Mouse (Mus musculus): Measurements from ENCODE around the gene 4921539E11Rik. TPM values are rescaled to one million over a fixed set of nuclear protein-coding genes. Genes with fewer than 3 reads are reported as not detected.
A peak's percentile ranks its signal among the peaks of the same experiment; 100 is the strongest.

The 4921539E11Rik gene
- not detected in 2 replicates for polyA plus RNA-seq (2016; fragmentation: Nextera tagmentation; extraction: Ambion mirVana)

DNA sequence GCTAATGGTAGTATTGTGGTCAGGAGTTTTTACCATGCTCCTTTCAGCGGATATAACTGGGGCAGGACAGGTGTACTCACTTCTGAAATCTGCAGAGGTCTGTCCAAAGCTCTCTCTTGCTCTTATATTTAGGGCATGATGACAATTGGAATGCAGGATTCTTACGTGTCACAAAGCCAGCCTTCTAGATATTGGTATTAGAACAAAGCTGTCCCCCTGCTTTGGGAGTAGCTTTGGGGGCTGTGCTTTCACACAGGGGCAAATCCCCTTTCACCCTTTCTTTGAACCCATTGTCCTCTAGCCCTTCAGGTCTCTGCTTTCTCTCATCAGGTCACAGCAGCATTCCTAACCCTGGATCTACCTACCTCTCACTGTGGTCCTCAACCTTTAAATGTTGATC is at the start of gene 4921539E11Rik:
Gene 4921539E11Rik, minus strand, starts transcription at position 101 of the 400 bp plus-strand sequence.
- no peak within 1 kb of the TSS for H3K27ac ChIP-seq
- H3K27me3 ChIP-seq (ENCODE audit: low read depth, poor library complexity, severe bottlenecking), result no peaks in the 10 kb centered on the region
- 89% methylated on average over 2 of the region's 2 CpGs for whole genome bisulfite sequencing
- no peaks in the 10 kb centered on the region for H3K4me1 ChIP-seq
- no peaks in the 10 kb centered on the region for H3K9me3 ChIP-seq (replicated peaks)
- no peak for DNase-seq (ENCODE audit: low spot score)
- H3K4me3 ChIP-seq, result no peak within 1 kb of the TSS
- H3K36me3 ChIP-seq, result no peaks in the 10 kb centered on the region

DNA sequence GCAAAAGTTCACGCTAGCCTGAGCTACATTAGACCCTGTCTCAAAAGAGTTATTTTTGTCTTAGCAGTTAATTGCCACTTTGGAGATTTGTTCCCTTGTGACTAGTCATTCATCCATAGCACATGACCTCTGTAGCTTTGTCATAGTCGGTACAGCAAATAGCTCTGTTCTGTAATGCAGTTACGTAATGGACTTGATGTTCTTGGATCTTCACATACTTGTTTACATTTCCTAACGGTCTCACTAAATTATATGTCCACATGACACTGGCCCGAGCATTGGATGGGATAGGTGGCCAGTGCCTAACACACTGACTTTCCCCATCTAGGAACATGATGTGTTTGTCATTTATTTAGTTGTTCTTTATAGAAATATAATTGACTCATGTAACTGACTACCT is 44.5 kb upstream of the 4921539E11Rik start:
- H3K27ac ChIP-seq, result no peak overlapping the region
- H3K4me3 ChIP-seq, result no peak overlapping the region
- H3K4me1 ChIP-seq, result no peaks in the 10 kb centered on the region
- no peaks in the 10 kb centered on the region for H3K9me3 ChIP-seq (replicated peaks)
- peaks cover 14% of the 10 kb centered on the region for H3K36me3 ChIP-seq
- H3K27me3 ChIP-seq (ENCODE audit: low read depth, poor library complexity, severe bottlenecking), result no peaks in the 10 kb centered on the region
- 92% methylated on average over 5 of the region's 5 CpGs for WGBS
- no peak for DNase-seq (ENCODE audit: low spot score)

GRCm38 (mm10) chr4:103329348-103329747 is 38.7 kb upstream of the 4921539E11Rik start:
- DNase-seq (ENCODE audit: low spot score), result no peak
- WGBS, result 93% methylated on average over 6 of the region's 6 CpGs
- no peak overlapping the region for H3K27ac ChIP-seq
- H3K27me3 ChIP-seq (ENCODE audit: low read depth, poor library complexity, severe bottlenecking), result no peaks in the 10 kb centered on the region
- no peaks in the 10 kb centered on the region for H3K4me1 ChIP-seq
- no peaks in the 10 kb centered on the region for H3K9me3 ChIP-seq (replicated peaks)
- H3K36me3 ChIP-seq, result peaks cover 16% of the 10 kb centered on the region
- H3K4me3 ChIP-seq, result no peak overlapping the region

DNA sequence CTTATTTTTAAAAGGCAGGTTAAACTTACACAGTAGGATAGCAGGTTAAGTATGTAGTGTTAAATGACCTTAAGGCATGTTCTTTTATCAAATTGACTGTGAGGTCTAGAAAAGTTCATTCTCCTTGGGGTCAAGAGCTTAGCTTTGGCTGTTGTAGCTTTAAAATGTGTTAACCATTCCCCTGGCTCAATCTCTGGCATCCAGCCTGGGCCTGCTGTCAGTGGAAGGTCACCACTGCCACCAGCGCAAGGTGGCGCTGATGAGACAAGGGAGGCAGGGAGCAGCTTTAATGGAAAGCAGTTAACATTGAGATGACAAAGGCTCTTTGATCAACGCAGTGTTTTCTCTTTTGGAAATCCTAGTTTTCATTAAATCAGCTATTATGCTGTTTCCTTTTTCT is 36.3 kb upstream of the 4921539E11Rik start:
- H3K9me3 ChIP-seq (replicated peaks), result no peaks in the 10 kb centered on the region
- no peaks in the 10 kb centered on the region for H3K4me1 ChIP-seq
- no peaks in the 10 kb centered on the region for H3K27me3 ChIP-seq (ENCODE audit: low read depth, poor library complexity, severe bottlenecking)
- 79% methylated on average over 3 of the region's 3 CpGs for WGBS
- H3K4me3 ChIP-seq, result no peak overlapping the region
- peaks cover 9% of the 10 kb centered on the region for H3K36me3 ChIP-seq
- no peak overlapping the region for H3K27ac ChIP-seq
- no peak for DNase-seq (ENCODE audit: low spot score)

DNA sequence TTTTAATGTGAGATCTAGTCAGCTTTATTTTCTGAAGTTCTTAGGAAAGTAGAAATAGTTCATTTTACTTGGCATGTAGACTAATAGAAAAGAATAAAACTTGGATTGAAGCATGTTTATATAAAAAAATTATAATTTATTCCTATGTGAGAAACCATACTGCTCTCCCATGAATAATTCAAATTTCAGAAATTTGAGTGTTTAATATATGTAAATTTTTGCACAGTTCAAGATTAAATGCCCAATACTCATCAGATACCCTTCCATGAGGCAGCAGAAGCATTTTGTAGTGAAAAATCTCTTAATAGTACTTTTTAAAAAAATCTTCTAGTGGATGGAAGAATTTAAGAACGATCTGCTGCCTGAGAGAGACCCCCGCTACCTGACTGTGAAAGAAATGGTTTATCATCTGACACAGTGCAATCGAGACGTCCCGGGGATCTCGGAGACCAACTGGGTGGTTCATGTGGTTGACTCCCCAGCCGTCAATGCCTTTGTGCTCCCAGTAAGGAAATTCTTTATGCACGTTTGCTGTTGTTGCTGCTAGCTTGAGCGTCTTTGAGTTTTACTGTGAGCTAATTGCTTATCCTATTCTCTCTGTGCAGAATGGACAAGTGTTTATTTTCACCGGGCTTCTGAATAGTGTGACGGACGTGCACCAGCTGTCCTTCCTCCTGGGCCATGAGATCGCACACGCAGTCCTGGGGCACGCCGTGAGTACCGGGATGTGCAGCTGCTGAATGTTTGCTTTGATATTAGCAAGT is 34.2 kb upstream of the 4921539E11Rik start:
- H3K36me3 ChIP-seq, result 0 out of 2 replicates have a peak, but pooled peaks cover 2% of the 10 kb centered on the region
- DNase-seq (ENCODE audit: low spot score), result no peak
- no peaks in the 10 kb centered on the region for H3K4me1 ChIP-seq
- H3K27me3 ChIP-seq (ENCODE audit: low read depth, poor library complexity, severe bottlenecking), result no peaks in the 10 kb centered on the region
- H3K27ac ChIP-seq, result no peak overlapping the region
- H3K9me3 ChIP-seq (replicated peaks), result no peaks in the 10 kb centered on the region
- 86% methylated on average over 17 of the region's 17 CpGs for WGBS
- H3K4me3 ChIP-seq, result no peak overlapping the region

DNA sequence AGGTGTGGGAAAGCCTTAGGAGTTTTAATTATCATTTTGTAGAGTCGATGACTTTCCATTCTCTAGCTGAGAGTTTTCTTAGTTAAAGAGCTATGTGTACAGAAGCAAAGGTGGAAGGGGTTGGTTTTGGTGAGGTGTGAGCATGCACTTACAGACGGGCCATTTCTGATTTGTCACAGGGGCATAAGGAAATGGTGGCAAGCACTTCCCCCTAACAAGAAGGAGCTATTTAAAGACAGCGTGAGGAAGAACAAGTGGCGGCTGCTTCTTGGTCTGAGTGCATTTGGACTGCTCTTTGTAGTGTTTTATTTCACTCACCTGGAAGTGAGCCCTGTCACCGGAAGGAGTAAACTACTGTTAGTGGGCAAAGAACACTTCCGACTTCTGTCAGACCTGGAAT is 30.8 kb upstream of the 4921539E11Rik start:
- Histone ChIP-seq H3K4me3 (no peak overlapping the region), H3K27ac (no peak overlapping the region), H3K4me1 (no peaks in the 10 kb centered on the region), H3K27me3 (ENCODE audit: low read depth, poor library complexity, severe bottlenecking) (no peaks in the 10 kb centered on the region), H3K36me3 (0 out of 2 replicates have a peak, but pooled peaks cover 2% of the 10 kb centered on the region), H3K9me3 (replicated peaks) (no peaks in the 10 kb centered on the region)
- DNase-seq (ENCODE audit: low spot score), result no peak
- WGBS, result 80% methylated on average over 6 of the region's 6 CpGs

DNA sequence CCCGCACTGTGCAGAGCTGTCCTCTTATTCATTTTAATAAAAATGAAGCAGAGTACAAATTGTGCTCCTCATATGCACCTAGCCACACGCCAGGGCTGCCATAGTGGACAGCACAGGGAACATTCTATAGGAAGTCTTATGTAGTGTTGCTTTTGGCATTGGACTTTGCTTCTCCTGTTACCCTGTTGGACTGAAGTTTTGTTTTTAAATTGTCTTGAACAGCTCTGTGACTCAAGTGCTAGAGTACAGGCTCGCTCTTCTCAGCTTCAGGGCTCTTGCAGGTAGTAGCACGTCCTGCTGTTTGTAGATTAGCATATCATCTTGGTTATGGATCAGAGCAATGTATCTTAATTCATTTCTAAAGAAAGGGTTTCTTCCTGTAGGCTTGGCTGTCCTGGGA is 25.2 kb upstream of the 4921539E11Rik start:
- Histone ChIP-seq H3K36me3 (no peaks in the 10 kb centered on the region), H3K27me3 (ENCODE audit: low read depth, poor library complexity, severe bottlenecking) (no peaks in the 10 kb centered on the region), H3K4me1 (peaks cover 3% of the 10 kb centered on the region; the same call in 1 of the 2 replicates), H3K9me3 (replicated peaks) (no peaks in the 10 kb centered on the region), H3K4me3 (no peak overlapping the region), H3K27ac (no peak overlapping the region)
- WGBS, result 94% methylated on average over 4 of the region's 4 CpGs
- no peak for DNase-seq (ENCODE audit: low spot score)

- Histone ChIP-seq H3K27me3 (ENCODE audit: low read depth, poor library complexity, severe bottlenecking) (no peaks in the 10 kb centered on the region), H3K4me1 (peaks cover 3% of the 10 kb centered on the region; the same call in 1 of the 2 replicates), H3K36me3 (no peaks in the 10 kb centered on the region), H3K4me3 (peak overlapping the region; percentile 75), H3K9me3 (replicated peaks) (no peaks in the 10 kb centered on the region), H3K27ac (no peak overlapping the region)
- WGBS, result 55% methylated on average over 3 of the region's 3 CpGs
- no peak for DNase-seq (ENCODE audit: low spot score)
Measured at GRCm38 (mm10) chr4:103314526-103314910, 23.9 kb upstream of the 4921539E11Rik start.

DNA sequence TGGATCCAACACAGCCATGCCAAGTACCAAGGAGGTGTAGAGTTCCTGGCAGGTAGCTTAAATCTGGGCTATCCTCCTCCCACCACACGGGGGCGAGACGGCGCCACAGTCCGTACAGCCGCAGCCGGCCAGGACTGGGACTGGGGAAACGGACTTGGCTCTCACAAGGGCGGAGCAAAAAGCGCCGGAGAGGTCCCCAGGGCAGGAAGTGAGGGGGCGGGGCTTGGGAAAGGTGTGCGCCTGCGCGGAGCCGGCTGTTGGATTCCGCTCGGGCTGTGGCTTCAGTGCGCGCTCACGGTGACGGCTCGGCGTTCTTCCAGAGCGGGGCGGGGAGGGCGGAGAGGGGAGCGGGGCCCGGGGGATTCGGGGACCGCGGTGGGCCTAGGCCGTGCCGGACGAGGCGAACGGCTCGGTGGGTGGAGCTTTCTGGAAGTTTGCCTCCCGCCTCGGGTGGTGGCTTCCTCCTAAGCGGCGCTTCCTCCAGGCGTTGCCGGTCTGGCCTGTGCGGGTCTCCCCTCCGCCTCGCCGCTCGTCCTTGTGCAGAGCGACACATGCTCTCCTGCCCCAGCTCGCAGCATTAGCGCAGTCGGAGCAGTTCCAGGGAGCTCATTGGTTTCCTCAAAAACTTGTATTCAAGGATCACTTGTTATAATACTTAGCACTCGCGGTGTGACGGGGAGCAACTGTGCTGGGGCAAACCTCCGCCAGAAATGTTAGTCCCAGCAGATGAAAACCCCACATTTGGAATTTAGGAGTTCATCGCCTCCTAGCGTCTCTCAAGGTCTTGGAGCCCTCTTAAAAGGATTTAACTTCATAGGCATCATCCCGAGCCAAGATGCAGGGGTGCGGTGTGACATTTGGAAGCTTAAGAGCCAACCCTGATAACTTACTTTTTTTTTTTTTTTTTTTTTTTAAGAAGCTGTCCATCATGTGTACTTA is 23.2 kb upstream of the 4921539E11Rik start, which contains the start of gene Oma1:
Gene Oma1, plus strand, starts transcription at position 226 of the 939 bp plus-strand sequence.
- Histone ChIP-seq H3K4me3 (peak within 1 kb of the TSS; percentile 75), H3K4me1 (peaks cover 3% of the 10 kb centered on the region; the same call in 1 of the 2 replicates), H3K36me3 (no peaks in the 10 kb centered on the region), H3K27ac (peak within 1 kb of the TSS; percentile 96), H3K27me3 (ENCODE audit: low read depth, poor library complexity, severe bottlenecking) (no peaks in the 10 kb centered on the region), H3K9me3 (replicated peaks) (no peaks in the 10 kb centered on the region)
- DNase-seq (ENCODE audit: low spot score), result peak; percentile 99
- WGBS, result under 1% methylated on average over 61 of the region's 61 CpGs

GRCm38 (mm10) chr4:103303851-103304250 is 13.2 kb upstream of the 4921539E11Rik start:
- H3K36me3 ChIP-seq, result no peaks in the 10 kb centered on the region
- WGBS, result 100% methylated on average over 1 of the region's 1 CpGs
- no peak overlapping the region for H3K4me3 ChIP-seq
- DNase-seq (ENCODE audit: low spot score), result no peak
- H3K27ac ChIP-seq, result no peak overlapping the region
- H3K4me1 ChIP-seq, result no peaks in the 10 kb centered on the region
- no peaks in the 10 kb centered on the region for H3K27me3 ChIP-seq (ENCODE audit: low read depth, poor library complexity, severe bottlenecking)
- H3K9me3 ChIP-seq (replicated peaks), result no peaks in the 10 kb centered on the region

- no peak for DNase-seq (ENCODE audit: low spot score)
- Histone ChIP-seq H3K27me3 (ENCODE audit: low read depth, poor library complexity, severe bottlenecking) (no peaks in the 10 kb centered on the region), H3K4me3 (no peak overlapping the region), H3K27ac (no peak overlapping the region), H3K4me1 (no peaks in the 10 kb centered on the region), H3K9me3 (replicated peaks) (no peaks in the 10 kb centered on the region), H3K36me3 (no peaks in the 10 kb centered on the region)
- 81% methylated on average over 10 of the region's 10 CpGs for WGBS
Measured at GRCm38 (mm10) chr4:103299342-103299741, 8.7 kb upstream of the 4921539E11Rik start.

GRCm38 (mm10) chr4:103288342-103288741 is 2.3 kb downstream of the 4921539E11Rik start:
- Histone ChIP-seq H3K27ac (no peak overlapping the region), H3K4me1 (no peaks in the 10 kb centered on the region), H3K36me3 (no peaks in the 10 kb centered on the region), H3K9me3 (replicated peaks) (no peaks in the 10 kb centered on the region), H3K4me3 (no peak overlapping the region), H3K27me3 (ENCODE audit: low read depth, poor library complexity, severe bottlenecking) (no peaks in the 10 kb centered on the region)
- no peak for DNase-seq (ENCODE audit: low spot score)
- 88% methylated on average over 7 of the region's 7 CpGs for WGBS

- H3K27me3 ChIP-seq (ENCODE audit: low read depth, poor library complexity, severe bottlenecking), result no peaks in the 10 kb centered on the region
- no peaks in the 10 kb centered on the region for H3K9me3 ChIP-seq (replicated peaks)
- no peaks in the 10 kb centered on the region for H3K36me3 ChIP-seq
- 70% methylated on average over 7 of the region's 8 CpGs for WGBS
- no peak overlapping the region for H3K4me3 ChIP-seq
- no peak overlapping the region for H3K27ac ChIP-seq
- no peaks in the 10 kb centered on the region for H3K4me1 ChIP-seq
- DNase-seq (ENCODE audit: low spot score), result no peak
Measured at GRCm38 (mm10) chr4:103273021-103273420, 17.6 kb downstream of the 4921539E11Rik start.
